Mouse (Mus musculus) G1E-ER4 (cell line): ENCODE results near the gene Capn1. TPM values are rescaled to one million over a fixed set of nuclear protein-coding genes. Genes with fewer than 3 reads are reported as not detected.

Source experiments
- GATA1 ChIP-seq: IDR thresholded peaks from one replicate; pipeline ENCODE4 v1.8.0; 2012; ENCODE audit warnings: low read length, inconsistent platforms
- polyA plus RNA-seq: library from polyadenylated mRNA; stranded (reverse); fragments of >175 nt; gene quantifications from 2 replicates; pipeline ENCODE4 v1.2.3, GENCODE M21; 2012

Gene Capn1
- polyA plus RNA-seq, 1 experiment = 83.7 TPM

DNA sequence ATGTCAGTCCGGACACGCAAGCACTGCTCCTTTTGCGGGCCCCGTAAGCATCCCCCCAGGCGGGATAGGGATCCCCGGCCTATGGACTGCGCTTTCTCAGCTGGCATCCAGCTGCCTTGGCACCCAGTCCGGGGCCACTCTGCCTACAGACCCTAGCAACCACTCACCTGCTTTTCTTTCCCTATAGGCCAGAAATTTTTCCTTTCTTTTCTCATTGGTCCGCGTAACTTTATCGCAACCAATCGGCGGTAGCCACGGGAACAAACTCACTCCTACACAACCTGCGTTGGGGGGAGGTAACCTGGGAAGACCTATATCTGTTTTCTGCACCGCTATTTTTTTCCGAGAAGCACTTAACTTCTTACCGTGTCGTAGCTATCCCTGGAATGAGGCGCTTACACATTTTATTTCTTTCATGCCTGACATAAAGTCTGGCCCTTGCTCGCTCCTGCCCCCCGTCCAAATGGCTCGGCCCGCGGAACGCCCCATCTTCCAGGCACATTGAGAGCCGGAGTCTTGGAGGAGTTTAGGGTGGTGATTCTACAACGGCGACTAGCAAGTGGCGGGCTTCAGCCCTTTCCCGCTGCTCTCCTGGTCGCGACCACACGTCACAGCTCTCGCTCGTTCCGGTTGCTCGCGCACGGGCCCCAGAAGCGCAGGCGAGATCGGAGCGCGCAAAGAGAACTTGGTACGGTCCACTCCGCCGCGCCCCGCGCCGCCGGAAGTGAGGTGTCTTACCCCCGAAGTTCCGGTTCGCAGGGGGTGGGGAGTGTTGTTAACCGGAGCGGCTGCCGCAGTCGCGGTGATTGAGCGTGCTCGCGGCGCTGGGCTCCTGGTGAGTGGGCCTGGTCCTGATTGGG lies 30.8 kb upstream of the Capn1 start, which contains the start of gene Syvn1:
Gene Syvn1, plus strand, starts transcription at position 283 of the 860 bp plus-strand sequence.
- TF ChIP-seq GATA1 = no peak

DNA sequence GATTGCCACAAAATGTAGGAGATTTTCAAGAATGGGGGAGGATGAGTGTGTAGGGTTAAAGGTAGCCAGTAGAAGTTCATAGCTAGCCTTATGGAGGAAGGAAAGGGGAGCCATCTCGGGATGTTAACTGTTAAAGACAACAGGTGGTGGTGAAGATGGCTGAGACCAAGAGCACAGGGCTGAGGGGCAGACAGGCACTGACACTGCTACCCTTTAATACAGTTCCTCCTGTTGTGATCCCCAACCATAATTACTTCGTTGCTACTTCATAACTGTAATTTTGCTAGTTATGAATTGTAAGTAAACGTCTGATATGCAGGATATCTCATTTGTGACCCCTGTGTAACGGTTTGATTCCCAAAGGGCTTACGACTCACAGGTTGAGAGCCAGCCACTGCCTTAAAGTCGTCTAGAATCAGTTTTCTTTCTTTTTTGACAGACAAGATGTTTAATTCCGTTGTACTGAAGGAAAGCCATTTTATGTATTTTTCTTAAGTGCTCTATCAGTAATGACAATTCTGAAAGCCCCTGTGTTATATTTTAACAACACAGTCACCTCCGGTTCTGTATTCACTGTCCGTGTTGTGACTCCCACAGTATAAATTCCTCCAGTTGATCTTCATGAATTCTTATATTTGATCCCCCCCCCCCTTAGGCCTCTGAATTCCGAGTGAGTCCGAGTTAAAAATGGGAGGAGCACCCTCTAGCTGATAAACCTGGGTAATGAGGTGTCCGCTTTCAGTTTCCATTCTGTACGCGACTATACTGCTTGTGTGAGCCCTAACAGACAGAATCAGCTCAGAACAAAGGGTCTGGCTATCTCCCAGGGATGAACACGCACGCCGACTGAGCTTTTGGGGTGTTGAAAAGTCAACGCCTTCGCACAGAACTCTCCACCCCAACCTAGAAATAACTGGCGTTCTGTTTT lies 29.9 kb upstream of the Capn1 start:
- TF ChIP-seq GATA1 = no peak

DNA sequence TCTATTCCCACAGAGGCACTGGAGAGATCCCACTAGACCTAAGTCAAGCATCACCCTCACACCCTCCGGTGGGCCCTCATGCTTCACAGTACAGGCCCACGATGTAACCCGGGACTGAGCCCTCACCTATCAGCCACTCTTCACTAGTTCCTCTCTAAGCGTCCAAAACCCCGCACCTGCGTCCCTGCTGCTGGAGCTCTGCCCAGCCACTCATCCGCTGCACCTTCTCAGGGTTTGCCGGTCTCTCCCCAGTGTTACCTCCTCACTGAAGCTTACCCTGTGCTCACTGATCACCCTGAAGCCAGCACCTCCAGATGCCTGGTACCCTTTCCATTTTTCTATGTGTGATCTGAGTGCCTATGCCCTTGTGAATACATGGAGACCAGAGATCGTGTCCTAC lies 26.6 kb upstream of the Capn1 start:
- no peak for TF ChIP-seq GATA1

DNA sequence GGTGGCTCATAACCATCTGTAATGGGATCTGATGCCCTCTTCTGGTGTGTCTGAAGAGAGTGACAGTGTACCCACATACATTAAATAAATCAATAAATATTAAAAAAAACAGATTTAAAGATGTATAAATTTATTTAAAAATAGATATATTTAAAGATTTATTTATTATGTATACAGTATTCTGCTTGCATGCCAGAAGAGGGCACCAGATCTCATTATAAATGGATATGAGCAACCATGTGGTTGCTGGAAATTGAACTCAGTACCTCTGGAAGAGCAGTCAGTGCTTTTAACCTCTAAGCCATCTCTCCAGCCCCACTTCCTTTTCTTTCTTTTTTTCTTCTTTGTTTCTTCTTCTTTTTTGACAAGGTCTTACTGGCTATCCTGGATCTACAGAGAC lies 24.3 kb upstream of the Capn1 start:
- TF ChIP-seq GATA1 = no peak

DNA sequence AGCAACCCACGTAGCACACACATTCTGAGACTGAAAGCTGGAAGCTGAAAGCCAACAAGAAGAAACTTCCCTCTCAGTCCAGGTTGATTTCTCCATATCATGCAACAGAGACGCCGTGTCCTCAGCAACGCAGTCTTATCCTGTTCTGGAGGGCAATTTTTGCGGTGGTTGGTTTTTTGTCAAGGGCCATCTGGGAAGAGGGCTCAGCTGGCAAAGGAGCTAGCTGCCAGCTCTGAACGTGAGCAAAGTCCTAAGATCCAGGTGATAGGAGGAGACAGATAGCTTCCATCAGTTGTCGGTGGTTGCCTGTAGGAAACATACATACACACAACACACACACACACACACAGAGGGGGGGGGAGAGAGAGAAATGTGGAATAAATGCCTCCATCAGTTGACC lies 22.6 kb upstream of the Capn1 start:
- no peak for TF ChIP-seq GATA1

DNA sequence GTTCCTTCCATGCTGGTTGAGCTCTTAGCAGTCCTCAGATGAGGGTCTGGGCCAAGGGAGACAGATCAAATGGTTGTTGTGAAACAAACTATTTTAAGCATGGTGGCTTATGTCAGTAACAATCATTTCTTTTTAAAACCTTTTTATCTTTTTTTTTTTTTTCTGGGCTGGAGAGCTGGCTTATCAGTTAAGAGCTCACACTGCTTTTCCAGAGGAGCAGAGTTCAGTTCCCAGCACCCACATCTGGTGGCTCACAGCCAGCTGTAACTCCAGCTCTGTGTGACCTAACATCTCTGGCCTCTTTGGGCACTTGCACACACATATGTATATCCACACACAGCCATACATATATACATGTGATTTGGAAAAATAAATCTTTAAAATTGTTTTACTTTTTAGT lies 22.0 kb upstream of the Capn1 start:
- TF ChIP-seq GATA1 = no peak

DNA sequence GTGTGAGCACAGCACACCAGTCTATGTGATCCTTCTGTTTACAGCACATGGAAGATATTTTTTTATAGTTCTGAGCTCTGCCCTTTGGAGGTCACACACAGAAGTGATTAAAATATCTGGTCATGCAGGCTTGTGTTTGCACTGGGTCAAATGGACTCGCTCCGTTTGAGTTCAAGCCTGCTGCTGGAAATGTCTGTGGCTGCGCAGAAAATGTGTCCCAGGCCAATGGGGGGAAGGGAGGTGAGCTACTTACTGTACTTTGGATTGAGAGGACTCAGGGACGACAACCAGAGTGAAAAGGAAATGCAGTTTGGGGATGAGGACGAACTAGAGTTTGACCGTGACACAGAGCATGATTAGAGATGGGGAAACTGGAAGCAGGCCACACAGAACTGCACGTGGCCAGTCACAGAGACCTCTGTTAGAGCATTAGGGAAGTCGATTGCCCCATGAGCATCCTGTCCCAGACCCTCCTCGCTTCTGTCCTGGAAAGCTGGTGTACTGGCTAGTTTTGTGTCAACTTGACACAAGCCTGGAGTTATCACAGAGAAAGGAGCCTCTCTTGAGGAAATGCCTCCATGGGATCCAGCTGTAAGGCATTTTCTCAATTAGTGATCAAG lies 20.4 kb upstream of the Capn1 start:
- no peak for TF ChIP-seq GATA1

DNA sequence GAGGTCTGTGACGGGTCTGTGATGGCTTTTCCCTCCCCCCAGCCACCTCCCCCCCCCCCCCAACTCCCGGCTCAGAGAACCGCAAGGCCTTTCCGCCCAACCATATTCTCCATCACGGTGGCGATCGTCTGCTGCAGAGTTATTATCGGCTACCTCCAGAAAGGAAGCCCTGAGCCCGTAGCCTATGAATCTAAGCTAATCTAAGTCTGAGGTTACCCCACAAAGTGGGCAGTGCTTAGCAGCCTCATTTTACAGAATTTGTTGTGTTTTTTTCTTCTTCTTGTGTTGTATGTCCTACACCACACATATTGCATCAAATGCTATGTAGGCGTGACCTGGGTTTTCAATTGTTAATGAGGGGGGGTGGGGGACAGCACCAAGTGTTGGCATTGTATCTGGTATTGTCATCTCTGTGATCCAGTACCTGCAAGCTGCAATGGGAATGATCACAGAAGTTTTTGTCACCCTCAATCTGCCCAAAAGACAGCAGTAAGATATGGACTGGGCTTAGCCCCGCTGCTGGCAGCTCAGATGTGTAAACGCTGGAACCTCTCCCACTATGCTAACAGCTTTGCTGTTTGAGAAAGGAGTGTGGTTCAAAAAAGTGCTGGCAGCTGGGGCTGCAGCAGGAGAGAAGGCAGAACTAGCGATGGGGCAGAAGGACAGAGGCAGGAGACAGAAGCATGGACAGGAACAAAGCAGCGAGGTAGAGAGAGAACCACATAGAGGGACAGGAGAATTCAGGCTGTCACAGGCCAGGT lies 15.0 kb upstream of the Capn1 start:
- TF ChIP-seq GATA1 = no peak

DNA sequence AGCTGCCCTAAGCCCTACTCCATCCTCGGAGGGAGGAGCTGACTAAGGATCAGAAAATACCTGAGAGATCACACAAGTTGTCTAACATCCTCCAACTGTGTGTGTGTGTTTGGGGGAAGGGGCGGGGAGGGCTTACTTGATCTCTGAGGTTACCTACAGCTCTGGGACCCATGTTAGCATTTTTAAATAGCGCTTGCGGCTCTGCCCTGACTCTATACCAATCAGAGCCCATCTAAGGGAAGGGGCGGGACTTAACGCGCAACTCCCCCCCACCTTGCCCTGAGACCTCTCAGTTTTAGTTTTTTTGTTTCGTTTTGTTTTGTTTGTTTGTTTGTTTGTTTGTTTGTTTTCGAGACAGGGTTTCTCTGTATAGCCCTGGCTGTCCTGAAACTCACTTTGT lies 13.7 kb upstream of the Capn1 start:
- no peak for TF ChIP-seq GATA1

DNA sequence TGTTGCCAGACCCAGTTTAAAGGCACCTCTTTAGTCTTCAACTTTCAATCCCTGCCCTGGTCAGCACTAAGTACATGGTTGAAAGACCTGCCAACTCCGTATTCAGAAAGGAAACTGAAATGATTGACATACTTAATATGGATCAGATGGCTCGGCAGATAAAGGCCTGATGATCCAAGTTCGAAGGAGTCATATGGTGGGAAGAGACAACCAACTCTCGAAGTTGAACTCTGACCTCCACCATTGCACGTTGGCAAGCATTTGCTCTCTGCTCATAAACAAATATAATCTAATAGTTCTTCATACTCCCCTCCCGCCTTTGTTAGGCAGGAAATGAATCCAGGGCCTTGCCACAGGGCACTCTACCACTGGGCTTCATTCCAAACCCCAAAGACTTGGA lies 13.3 kb upstream of the Capn1 start:
- no peak for TF ChIP-seq GATA1

DNA sequence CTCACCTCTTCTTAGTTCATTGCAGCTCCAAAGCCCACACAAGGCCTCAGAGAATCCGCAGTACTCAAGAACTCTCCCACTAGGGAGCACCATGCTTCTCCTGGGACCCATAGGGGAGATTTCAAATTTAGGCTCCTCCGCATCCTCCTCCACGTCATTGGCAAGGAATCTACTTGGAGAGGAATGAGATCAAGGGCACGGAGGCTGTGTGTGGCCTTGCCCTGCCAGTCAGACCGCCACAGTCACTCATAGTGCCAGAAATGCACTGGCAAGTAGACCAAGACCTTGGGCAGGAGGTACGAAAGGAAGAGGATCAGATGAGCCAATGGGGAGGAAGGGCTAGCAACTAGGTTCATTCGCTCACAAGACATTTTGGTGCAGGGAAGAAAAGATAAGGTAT lies 8.2 kb upstream of the Capn1 start:
- no peak for TF ChIP-seq GATA1

DNA sequence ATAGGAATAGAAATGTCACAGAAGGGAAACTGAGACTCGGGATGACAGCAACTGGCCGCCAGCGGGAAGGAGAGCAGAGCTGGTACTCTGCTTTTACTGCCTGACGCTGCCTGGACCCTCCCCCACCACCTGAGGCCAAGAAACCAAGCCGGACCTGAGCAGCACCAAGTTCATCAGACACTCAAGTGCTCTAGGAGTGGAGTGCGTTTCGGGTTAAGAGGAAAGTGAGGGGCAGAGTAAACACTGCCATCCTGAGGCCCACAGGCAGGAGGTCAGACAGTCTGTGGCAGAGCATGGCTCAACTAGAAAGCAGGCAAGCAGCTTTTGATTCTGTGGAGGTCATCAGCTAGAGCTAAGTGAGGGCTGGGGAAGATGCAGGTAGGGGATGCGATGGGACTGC lies 7.4 kb upstream of the Capn1 start:
- no peak for TF ChIP-seq GATA1

DNA sequence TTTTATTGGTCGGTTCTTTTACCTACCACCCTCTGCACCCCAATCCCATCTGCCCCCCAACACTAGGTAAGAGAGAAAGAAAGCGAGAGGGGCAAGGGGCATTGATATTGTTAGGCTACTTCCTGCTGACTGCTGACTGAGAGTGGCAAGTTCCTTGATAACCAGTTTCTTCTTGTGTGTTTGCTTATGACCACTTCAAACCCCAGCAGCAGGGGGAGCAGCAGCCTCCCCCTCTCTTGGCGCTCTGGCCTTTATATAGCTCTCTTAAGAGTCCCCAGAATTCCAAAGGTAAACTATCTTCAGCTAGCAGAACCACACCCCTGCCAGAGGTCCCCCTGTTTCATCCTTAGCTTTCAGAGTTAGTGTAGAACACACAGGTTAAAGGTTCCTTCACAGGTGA lies 4.6 kb upstream of the Capn1 start:
- no peak for TF ChIP-seq GATA1

DNA sequence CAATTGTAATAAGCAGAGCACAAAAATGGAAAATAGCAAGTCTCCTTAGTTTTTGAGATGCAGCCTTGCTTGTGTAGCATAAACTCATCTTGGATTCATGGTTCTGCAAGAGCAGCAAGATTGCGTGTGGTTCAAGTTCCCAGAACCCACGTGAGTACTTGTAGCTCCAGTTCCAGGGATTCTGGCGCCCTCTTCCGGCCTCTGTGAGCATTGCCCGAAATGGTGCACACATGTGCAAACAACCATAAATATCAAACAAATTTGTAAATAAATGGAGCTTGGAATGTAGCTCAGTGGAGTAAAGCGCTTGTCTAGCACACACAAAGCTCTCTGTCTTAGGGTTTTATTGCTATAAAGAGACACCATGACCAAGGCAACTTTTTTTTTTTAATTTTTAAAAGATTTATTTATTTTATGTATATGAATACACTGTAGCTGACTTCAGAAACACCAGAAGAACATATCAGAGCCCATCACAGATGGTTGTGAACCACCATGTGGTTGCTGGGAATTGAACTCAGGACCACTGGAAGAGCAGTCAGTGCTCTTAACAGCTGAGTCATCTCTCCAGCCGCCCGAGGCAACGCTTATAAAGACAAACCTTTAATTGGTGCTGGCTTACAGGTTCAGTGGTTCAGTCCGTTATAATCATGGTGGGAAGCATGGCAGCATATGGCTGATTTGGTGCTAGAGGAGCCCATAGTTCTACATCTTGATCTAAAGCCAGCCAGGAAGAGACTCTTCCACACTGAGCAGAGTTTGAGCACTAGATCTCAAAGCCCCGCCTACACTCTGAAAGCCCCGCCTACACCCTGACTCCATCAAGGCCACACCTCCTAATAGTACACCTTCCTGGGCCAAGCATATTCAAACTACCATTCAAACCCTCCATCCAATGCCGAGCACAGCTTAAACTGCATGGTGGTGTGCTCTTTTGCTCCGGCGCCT lies 2.7 kb upstream of the Capn1 start:
- TF ChIP-seq GATA1 = no peak
